Mouse (Mus musculus) induced T-regulatory cell, adult 2 months (primary cell): Measurements from ENCODE around the gene Chga.

Source experiments
- DNase-seq: peaks from one replicate; pipeline ENCODE4 v3.0.0-alpha.2; 2012; ENCODE audit warnings: low read depth

Chga gene

GRCm38 (mm10) chr12:102554721-102555516 is at the start of gene Chga:
Gene Chga, plus strand, starts transcription at chr12:102554969.
- DNase-seq = peak; percentile 73

- DNase-seq = no peak
These were observed 49.5 kb upstream of the Chga start for GRCm38 (mm10) chr12:102505131-102505713.

DNA sequence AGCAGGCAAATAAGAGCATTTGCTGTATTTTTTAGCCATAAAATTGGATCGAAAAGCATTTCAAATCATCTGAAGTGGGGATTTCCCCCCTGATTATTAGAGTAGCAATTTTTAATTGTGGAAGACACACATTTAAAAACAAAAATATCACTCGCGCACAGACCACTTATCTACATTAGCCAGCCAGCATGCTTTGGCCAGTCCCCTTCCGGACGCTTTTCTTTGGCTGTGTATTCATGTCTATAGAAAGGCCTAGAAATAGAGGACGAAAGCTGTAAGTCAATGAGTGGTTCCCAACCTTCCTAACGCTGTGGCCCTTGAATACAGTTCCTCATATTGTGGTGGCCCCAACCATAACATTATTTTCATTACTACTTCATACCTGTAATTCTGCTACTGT is 48.8 kb upstream of the Chga start:
- DNase-seq = no peak

GRCm38 (mm10) chr12:102511363-102511762 is 43.4 kb upstream of the Chga start:
- DNase-seq = no peak

DNA sequence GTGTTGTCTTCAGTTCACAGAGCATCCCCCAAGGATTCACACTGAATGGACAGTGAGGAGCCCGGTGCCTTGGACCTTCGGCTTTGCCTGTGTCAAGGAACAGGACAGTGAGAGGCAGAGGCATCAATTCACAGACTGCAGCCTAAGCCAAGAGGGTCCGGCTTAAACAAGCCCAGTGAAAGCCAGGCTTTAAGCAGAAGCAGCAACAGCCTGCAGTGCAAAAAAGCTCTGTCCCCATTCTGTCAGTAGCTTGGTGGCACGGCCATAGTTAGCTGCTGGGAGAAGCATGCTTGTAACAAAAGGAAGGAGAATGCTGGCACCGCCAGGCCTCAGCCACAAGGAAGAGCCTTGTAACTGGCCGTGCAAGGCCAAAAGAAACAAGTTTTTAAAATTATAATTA is 40.6 kb upstream of the Chga start:
- DNase-seq = no peak

DNA sequence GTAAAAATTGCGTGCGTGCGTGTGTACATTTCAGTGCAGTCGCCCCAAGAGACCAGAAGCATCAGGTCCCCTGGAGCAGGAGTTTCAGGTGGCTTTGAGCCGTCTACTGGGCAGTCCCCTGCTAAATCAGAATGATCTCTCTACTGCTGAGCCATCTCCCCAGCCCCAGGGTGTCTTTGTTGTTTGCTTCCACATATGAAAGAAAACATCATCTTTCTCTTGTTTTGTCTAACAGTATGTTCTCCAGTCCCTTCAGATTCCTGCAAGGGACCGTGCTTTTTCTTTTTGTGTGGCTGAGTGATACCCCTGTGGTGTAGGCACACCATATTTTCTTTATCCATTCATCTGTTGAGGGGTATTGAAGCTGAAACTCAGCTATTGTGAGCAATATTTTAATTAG is 40.0 kb upstream of the Chga start:
- DNase-seq = no peak

DNA sequence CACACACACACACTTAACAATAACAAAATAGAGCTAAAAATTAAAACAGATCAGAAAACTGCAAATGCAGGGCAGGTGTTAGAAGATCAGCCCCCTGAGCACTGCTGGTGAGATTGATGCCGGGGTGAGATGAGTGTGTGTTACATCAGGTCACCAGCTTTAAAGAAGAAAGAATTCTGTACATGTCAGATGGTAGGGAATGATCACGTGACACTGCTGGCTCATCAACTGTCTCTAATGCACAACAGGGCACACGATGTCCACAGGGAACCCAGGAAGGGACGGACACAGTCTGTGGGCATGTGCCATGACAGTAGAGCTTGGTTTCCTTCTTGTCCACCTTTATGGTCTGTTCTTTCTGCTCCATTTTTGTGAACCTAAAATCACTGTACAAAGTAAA is 38.6 kb upstream of the Chga start:
- no peak for DNase-seq

GRCm38 (mm10) chr12:102517647-102518046 is 37.1 kb upstream of the Chga start:
- DNase-seq = no peak

- DNase-seq = no peak
These were observed 34.6 kb upstream of the Chga start for GRCm38 (mm10) chr12:102519929-102520720.

DNA sequence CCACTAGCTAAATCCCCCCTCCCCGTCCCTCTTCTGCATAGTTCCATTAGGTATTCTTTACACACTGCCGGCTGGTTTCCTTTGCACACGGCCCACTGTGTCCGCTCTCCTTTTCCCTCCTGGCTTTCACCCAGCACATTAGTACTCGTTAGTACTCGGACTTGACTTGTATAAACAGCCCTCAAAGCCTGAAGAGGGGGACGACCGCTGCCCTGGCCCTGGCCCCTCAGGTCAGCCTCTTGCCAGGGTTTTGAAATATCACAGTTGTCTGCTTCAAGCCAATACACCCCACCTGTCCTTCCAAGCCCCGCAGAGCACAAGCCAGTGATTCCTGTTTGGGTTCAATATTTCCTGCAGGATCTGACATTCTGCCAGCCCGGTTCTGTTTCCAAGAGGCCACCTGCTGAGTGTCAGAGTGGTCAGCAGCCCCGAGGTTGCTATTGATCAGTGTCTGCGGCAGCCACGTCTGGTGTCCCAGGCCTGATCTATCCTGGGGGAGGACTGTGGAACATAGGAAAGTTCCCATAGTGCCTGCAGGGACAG is 32.9 kb upstream of the Chga start:
- DNase-seq = no peak

- no peak for DNase-seq
These were observed 30.6 kb upstream of the Chga start for GRCm38 (mm10) chr12:102524216-102524615.

- peak; percentile 44 for DNase-seq
These were observed 30.0 kb upstream of the Chga start for GRCm38 (mm10) chr12:102524760-102525159.

DNA sequence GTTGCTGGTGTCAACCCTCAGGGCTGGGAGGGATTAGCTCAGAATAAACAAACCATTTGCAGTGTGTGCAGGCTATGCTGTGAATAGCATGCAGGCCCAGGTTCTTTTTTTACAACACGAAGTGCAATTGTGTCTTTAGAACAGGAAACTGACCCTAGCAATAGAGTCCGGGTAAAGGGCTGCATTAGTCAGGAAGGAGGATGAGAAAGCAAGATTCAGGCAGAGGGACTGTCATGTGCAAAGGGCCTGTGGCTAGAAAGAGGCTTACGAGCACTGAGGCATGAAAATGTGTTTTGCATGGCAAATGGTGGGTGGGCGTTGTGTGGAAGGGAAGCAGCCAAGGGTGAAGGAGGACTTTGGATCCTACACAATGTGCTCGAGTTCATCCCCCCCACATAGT is 26.8 kb upstream of the Chga start:
- DNase-seq = no peak

DNA sequence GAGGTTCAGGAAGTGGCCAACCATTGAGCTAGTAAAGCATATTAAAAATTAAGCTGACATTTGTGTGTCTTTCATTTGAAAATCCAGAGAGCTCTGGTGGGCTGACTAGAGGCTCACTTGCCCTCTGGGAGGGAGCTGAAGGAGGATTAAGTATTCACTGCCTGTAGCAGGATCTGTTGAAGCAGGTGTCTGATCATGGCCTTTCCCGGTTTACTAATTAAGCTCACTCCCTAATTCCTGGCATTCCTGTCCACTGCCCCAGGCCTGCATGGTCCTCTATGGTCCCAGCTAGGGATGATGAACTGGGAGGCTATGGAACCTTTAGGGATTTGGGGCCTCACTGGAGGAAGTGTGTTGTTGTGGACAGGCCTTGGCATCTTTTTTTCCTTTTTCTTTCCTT is 19.0 kb upstream of the Chga start:
- DNase-seq = no peak

GRCm38 (mm10) chr12:102540278-102540677 is 14.5 kb upstream of the Chga start:
- DNase-seq = no peak

DNA sequence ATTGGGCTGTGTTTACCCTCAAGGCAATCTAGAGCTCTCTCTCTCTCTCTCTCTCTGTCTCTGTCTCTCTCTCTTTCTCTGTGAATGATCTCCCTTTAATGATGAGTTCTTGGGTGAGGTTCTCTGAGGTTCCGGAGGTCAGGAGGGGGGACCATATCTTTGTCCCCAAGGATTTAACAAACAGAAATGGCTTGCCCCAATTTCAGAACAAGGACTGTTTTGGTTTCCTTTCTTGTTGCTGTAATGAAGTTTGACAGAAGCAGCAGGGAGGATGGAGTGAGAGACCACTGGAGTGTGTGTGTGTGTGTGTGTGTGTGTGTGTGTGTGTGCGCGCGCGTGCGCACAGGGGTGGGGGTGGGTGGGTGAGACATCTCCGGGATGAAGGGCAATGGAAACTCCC is 13.6 kb upstream of the Chga start:
- no peak for DNase-seq

GRCm38 (mm10) chr12:102545122-102545521 is 9.6 kb upstream of the Chga start:
- no peak for DNase-seq

GRCm38 (mm10) chr12:102550529-102550928 is 4.2 kb upstream of the Chga start:
- DNase-seq = peak; percentile 87

GRCm38 (mm10) chr12:102551186-102551585 is 3.6 kb upstream of the Chga start:
- no peak for DNase-seq

DNA sequence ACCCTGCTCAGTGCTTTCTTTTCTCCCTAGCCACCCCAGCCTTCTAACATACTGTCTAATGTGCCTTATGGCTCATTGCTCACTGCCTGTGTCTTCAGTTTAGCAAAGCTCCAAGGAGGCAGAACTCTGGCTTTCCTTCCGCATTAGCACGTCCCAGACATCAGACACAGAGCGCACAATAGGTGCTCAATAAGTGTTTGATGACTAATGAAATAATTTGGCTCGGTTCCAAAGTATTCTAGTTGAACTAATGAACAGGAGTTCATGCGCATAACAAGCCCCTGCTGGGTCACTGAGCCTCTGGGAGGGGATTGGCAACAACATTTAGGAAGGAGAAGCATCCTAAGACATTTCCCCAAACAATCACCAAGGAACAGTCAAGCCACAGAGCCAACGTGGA is 2.8 kb upstream of the Chga start:
- no peak for DNase-seq

- DNase-seq = peak; percentile 18
These were observed 979 bp upstream of the Chga start for GRCm38 (mm10) chr12:102553705-102554275.

- no peak for DNase-seq
These were observed 1.1 kb downstream of the Chga start for GRCm38 (mm10) chr12:102555850-102556249.
